Mouse (Mus musculus): ENCODE data around the gene Cep19. TPM values are rescaled to one million over a fixed set of nuclear protein-coding genes. Genes with fewer than 3 reads are reported as not detected.

Gene Cep19
- total and polyA plus RNA-seq, 3 experiments = 3.7 to 25.1 (median 12.4) TPM

DNA sequence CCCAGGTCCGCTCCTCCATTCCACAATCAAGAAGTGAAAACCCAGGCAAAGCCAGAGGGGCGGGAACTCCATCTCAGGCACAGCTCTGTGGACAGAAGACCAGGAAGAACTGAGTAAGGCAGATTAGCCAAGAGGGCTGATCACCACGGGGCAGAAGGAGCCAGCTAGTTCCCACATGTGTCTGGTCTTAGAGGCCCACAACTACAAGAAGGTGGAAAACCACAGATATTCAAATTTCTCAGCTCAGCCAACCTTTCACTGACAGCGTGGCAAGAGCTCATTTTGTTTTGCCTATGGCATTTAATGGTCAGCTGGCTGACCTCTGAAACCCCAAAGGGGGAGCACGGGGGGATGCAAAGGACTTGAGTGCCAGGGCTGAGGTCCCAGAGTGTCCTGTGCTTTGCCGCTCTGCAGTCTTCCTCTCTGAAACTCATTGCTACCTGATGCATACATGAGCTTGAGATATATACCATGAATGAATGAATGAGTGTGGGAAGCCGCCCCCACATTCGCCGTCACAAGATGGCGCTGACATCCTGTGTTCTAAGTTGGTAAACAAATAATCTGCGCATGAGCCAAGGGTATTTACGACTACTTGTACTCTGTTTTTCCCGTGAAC is 48.1 kb downstream of the Cep19 start:
- Histone ChIP-seq H3K4me3 (ENCODE audit: low read depth, low read length) (peak overlapping the region; percentile 54; the same call in 1 of the 2 replicates), H3K27me3 (ENCODE audit: insufficient read depth, low read length) (peaks cover 4% of the 10 kb centered on the region; the same call in 1 of the 2 replicates), H3K9me3 (replicated peaks) (peaks cover 38% of the 10 kb centered on the region), H3K36me3 (replicated peaks) (peaks cover 53% of the 10 kb centered on the region), H3K4me1 (ENCODE audit: insufficient read depth, low read depth, low read length) (peaks cover 7% of the 10 kb centered on the region)
- ATAC-seq (ENCODE audit: extremely low read depth, insufficient number of reproducible peaks, low FRiP score, poor library complexity, severe bottlenecking) = no peak
- no peak for TF ChIP-seq POLR2AphosphoS5 (IDR thresholded peaks at IDR 0.05; ENCODE audit: insufficient replicate concordance, low read depth, low read length)
- no peak for DNase-seq (ENCODE audit: low spot score)

DNA sequence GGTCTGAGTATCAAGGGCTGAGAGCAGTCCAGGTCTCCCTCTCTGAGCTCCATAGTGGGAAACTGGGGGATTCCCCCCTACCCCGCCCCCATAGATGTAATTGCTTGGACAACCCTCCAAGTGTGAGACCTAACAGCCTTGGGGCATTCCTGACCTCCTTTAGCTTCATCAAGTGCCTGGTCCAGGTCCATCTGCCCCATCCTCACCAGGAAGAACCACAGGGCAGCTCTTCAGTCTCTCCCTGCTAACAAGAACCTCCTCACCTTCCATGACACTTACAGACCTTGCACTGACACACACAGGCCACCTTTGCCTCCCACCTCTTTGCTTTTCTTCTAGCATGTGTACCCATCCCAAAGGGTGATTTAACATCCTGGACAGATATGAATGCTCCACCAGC is 54.4 kb downstream of the Cep19 start:
- H3K4me3 ChIP-seq (ENCODE audit: low read depth, low read length) = no peak overlapping the region
- DNase-seq (ENCODE audit: low spot score) = no peak
- H3K9me3 ChIP-seq (replicated peaks) = peaks cover 4% of the 10 kb centered on the region
- TF ChIP-seq POLR2AphosphoS5 (IDR thresholded peaks at IDR 0.05; ENCODE audit: insufficient replicate concordance, low read depth, low read length) = no peak
- TF ChIP-seq CTCF (IDR thresholded peaks at IDR 0.05; ENCODE audit: low read depth, low read length) = no peak
- TF ChIP-seq TAL1 (conservative IDR thresholded peaks at IDR 0.05; ENCODE audit: low read depth, low read length) = no peak
- TF ChIP-seq GATA2 (IDR thresholded peaks at IDR 0.05; ENCODE audit: borderline replicate concordance, low read depth, low read length) = no peak
- no peak for TF ChIP-seq GATA1 (IDR thresholded peaks at IDR 0.05; ENCODE audit: borderline replicate concordance, low read length)
- H3K27me3 ChIP-seq (ENCODE audit: insufficient read depth, low read length) = no peaks in the 10 kb centered on the region
- ATAC-seq (ENCODE audit: extremely low read depth, insufficient number of reproducible peaks, low FRiP score, poor library complexity, severe bottlenecking) = no peak
- H3K36me3 ChIP-seq (replicated peaks) = peaks cover 48% of the 10 kb centered on the region
- peaks cover 23% of the 10 kb centered on the region for H3K4me1 ChIP-seq (ENCODE audit: insufficient read depth, low read depth, low read length)

DNA sequence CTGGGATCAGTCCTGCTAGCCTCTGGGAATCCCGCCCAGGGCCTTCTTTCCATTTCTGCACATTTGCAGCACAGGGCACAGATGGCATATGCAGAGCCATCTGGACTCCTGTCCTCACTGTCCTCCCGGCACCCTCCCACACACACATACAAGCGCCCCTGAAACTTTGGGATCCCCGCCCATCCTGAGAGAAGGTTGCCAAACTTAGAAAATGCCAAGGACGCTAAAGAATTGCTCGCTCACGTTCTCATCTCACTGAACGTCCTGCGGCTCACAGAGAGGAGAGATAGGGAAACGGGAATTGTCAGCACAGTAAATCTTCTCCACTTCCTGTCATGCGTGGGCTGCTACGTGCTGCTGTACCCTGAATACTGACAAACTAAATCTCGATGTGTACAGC is 54.8 kb downstream of the Cep19 start:
- H3K27me3 ChIP-seq (ENCODE audit: insufficient read depth, low read length) = no peaks in the 10 kb centered on the region
- no peak for ATAC-seq (ENCODE audit: extremely low read depth, insufficient number of reproducible peaks, low FRiP score, poor library complexity, severe bottlenecking)
- peaks cover 53% of the 10 kb centered on the region for H3K36me3 ChIP-seq (replicated peaks)
- no peak for DNase-seq (ENCODE audit: low spot score)
- no peak for TF ChIP-seq CTCF (IDR thresholded peaks at IDR 0.05; ENCODE audit: low read depth, low read length)
- no peak for TF ChIP-seq TAL1 (conservative IDR thresholded peaks at IDR 0.05; ENCODE audit: low read depth, low read length)
- no peak for TF ChIP-seq POLR2AphosphoS5 (IDR thresholded peaks at IDR 0.05; ENCODE audit: insufficient replicate concordance, low read depth, low read length)
- no peak for TF ChIP-seq GATA1 (IDR thresholded peaks at IDR 0.05; ENCODE audit: borderline replicate concordance, low read length)
- no peak for TF ChIP-seq GATA2 (IDR thresholded peaks at IDR 0.05; ENCODE audit: borderline replicate concordance, low read depth, low read length)
- H3K9me3 ChIP-seq (replicated peaks) = peaks cover 4% of the 10 kb centered on the region
- H3K4me3 ChIP-seq (ENCODE audit: low read depth, low read length) = no peak overlapping the region
- H3K4me1 ChIP-seq (ENCODE audit: insufficient read depth, low read depth, low read length) = peaks cover 28% of the 10 kb centered on the region

DNA sequence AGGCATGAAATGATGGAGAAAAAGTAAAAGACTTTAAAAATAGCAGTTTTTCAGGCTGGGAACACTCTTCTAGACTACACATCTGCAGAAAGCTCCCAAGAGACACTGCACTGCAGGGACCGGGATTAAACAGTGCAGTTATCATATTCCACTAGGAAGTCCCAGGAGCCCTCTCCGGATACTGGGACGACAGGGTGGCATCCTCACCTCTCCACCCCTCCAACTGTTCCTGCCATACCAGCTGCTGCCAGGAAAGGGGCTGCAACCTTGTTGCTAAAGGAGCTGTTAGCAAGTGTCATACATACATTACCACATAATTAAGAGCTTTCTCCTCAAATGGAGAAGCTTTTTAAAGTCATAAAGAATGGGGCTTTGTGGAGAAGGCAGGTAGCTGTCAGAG is 57.1 kb downstream of the Cep19 start:
- no peak overlapping the region for H3K4me3 ChIP-seq (ENCODE audit: low read depth, low read length)
- peaks cover 70% of the 10 kb centered on the region for H3K36me3 ChIP-seq (replicated peaks)
- H3K4me1 ChIP-seq (ENCODE audit: insufficient read depth, low read depth, low read length) = peaks cover 44% of the 10 kb centered on the region
- no peak for ATAC-seq (ENCODE audit: extremely low read depth, insufficient number of reproducible peaks, low FRiP score, poor library complexity, severe bottlenecking)
- H3K27me3 ChIP-seq (ENCODE audit: insufficient read depth, low read length) = no peaks in the 10 kb centered on the region
- TF ChIP-seq CTCF (IDR thresholded peaks at IDR 0.05; ENCODE audit: low read depth, low read length) (no peak), TAL1 (conservative IDR thresholded peaks at IDR 0.05; ENCODE audit: low read depth, low read length) (no peak), POLR2AphosphoS5 (IDR thresholded peaks at IDR 0.05; ENCODE audit: insufficient replicate concordance, low read depth, low read length) (no peak), GATA1 (IDR thresholded peaks at IDR 0.05; ENCODE audit: borderline replicate concordance, low read length) (no peak), GATA2 (IDR thresholded peaks at IDR 0.05; ENCODE audit: borderline replicate concordance, low read depth, low read length) (no peak)
- H3K9me3 ChIP-seq (replicated peaks) = peaks cover 4% of the 10 kb centered on the region
- DNase-seq (ENCODE audit: low spot score) = no peak

DNA sequence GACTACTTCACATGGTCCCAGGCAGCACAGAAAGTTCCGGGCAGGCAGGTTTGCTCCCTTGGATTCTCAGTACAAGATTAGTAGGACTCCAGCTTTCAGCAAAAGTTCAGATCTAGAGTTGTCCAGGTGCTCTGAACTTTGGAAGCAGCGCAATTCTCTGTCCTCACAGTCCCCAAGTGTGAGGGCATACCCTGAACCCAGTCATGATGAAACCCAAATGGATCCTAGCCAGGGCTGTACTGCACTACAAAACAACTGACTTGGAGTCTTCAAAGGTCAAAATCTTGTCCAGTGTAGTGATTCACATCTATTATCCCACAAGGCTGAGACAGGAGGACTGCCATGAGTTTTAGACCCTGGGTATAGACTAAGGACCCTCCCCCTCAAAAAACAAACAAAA is 57.8 kb downstream of the Cep19 start:
- H3K9me3 ChIP-seq (replicated peaks) = peaks cover 4% of the 10 kb centered on the region
- no peak overlapping the region for H3K4me3 ChIP-seq (ENCODE audit: low read depth, low read length)
- TF ChIP-seq GATA2 (IDR thresholded peaks at IDR 0.05; ENCODE audit: borderline replicate concordance, low read depth, low read length) (no peak), POLR2AphosphoS5 (IDR thresholded peaks at IDR 0.05; ENCODE audit: insufficient replicate concordance, low read depth, low read length) (no peak), CTCF (IDR thresholded peaks at IDR 0.05; ENCODE audit: low read depth, low read length) (no peak), TAL1 (conservative IDR thresholded peaks at IDR 0.05; ENCODE audit: low read depth, low read length) (no peak), GATA1 (IDR thresholded peaks at IDR 0.05; ENCODE audit: borderline replicate concordance, low read length) (no peak)
- H3K27me3 ChIP-seq (ENCODE audit: insufficient read depth, low read length) = no peaks in the 10 kb centered on the region
- no peak for ATAC-seq (ENCODE audit: extremely low read depth, insufficient number of reproducible peaks, low FRiP score, poor library complexity, severe bottlenecking)
- peaks cover 49% of the 10 kb centered on the region for H3K4me1 ChIP-seq (ENCODE audit: insufficient read depth, low read depth, low read length)
- H3K36me3 ChIP-seq (replicated peaks) = peaks cover 76% of the 10 kb centered on the region
- no peak for DNase-seq (ENCODE audit: low spot score)

Other genes with a start within 250 kb of the Cep19 start
- gene Meltf, start 221.0 kb upstream of the Cep19 start, total RNA-seq (2014; fragmentation: Nextera tagmentation) = not detected in 2 replicates
- 0.05 and 0.12 TPM in 2 replicates for gene Meltf, start 221.0 kb upstream of the Cep19 start, total RNA-seq (2017)
- not detected in 2 replicates for gene Meltf, start 221.0 kb upstream of the Cep19 start, polyA plus RNA-seq (2012)
- not detected in 2 replicates for gene Pigz, start 165.9 kb upstream of the Cep19 start, total RNA-seq (2014; fragmentation: Nextera tagmentation)
- 0.12 and 0.16 TPM in 2 replicates for gene Pigz, start 165.9 kb upstream of the Cep19 start, total RNA-seq (2017)
- not detected in 2 replicates for gene Pigz, start 165.9 kb upstream of the Cep19 start, polyA plus RNA-seq (2012)
- 11.7 and 16.6 TPM in 2 replicates for gene 0610012G03Rik, start 151.3 kb upstream of the Cep19 start, total RNA-seq (2014; fragmentation: Nextera tagmentation)
- 25.2 and 44.0 TPM in 2 replicates for gene 0610012G03Rik, start 151.3 kb upstream of the Cep19 start, total RNA-seq (2017)
- 69.4 and 101 TPM in 2 replicates for gene 0610012G03Rik, start 151.3 kb upstream of the Cep19 start, polyA plus RNA-seq (2012)
- 33.9 and 38.7 TPM in 2 replicates for gene Ncbp2, start 151.3 kb upstream of the Cep19 start, total RNA-seq (2014; fragmentation: Nextera tagmentation)
- 52.5 and 64.4 TPM in 2 replicates for gene Ncbp2, start 151.3 kb upstream of the Cep19 start, total RNA-seq (2017)
- 102 and 110 TPM in 2 replicates for gene Ncbp2, start 151.3 kb upstream of the Cep19 start, polyA plus RNA-seq (2012)
- gene Senp5, start 96.5 kb upstream of the Cep19 start, total RNA-seq (2014; fragmentation: Nextera tagmentation) = 36.2 and 44.1 TPM in 2 replicates
- 17.5 and 25.3 TPM in 2 replicates for gene Senp5, start 96.5 kb upstream of the Cep19 start, total RNA-seq (2017)
- gene Senp5, start 96.5 kb upstream of the Cep19 start, polyA plus RNA-seq (2012) = 3.9 and 4.6 TPM in 2 replicates
- gene Pak2, start 20.5 kb upstream of the Cep19 start, total RNA-seq (2014; fragmentation: Nextera tagmentation) = 59.0 and 63.4 TPM in 2 replicates
- 38.5 and 45.6 TPM in 2 replicates for gene Pak2, start 20.5 kb upstream of the Cep19 start, total RNA-seq (2017)
- 37.6 and 44.5 TPM in 2 replicates for gene Pak2, start 20.5 kb upstream of the Cep19 start, polyA plus RNA-seq (2012)
- gene Pigx, start 60 bp upstream of the Cep19 start, total RNA-seq (2014; fragmentation: Nextera tagmentation) = 29.9 and 38.5 TPM in 2 replicates
- 35.6 and 38.9 TPM in 2 replicates for gene Pigx, start 60 bp upstream of the Cep19 start, total RNA-seq (2017)
- gene Pigx, start 60 bp upstream of the Cep19 start, polyA plus RNA-seq (2012) = 16.7 and 19.2 TPM in 2 replicates
- 88.7 and 94.5 TPM in 2 replicates for gene Nrros, start 65.8 kb downstream of the Cep19 start, total RNA-seq (2014; fragmentation: Nextera tagmentation)
- gene Nrros, start 65.8 kb downstream of the Cep19 start, total RNA-seq (2017) = 101 and 123 TPM in 2 replicates
- 104 and 127 TPM in 2 replicates for gene Nrros, start 65.8 kb downstream of the Cep19 start, polyA plus RNA-seq (2012)
- gene Bex6, start 80.0 kb downstream of the Cep19 start, total RNA-seq (2014; fragmentation: Nextera tagmentation) = not detected in 2 replicates
- not detected in 2 replicates for gene Bex6, start 80.0 kb downstream of the Cep19 start, total RNA-seq (2017)
- gene Bex6, start 80.0 kb downstream of the Cep19 start, polyA plus RNA-seq (2012) = not detected in 2 replicates
- gene Fbxo45, start 147.4 kb downstream of the Cep19 start, total RNA-seq (2014; fragmentation: Nextera tagmentation) = 15.7 and 18.8 TPM in 2 replicates
- 25.6 and 29.8 TPM in 2 replicates for gene Fbxo45, start 147.4 kb downstream of the Cep19 start, total RNA-seq (2017)
- gene Fbxo45, start 147.4 kb downstream of the Cep19 start, polyA plus RNA-seq (2012) = 5.9 and 6.1 TPM in 2 replicates
- 9.9 and 15.4 TPM in 2 replicates for gene Wdr53, start 147.4 kb downstream of the Cep19 start, total RNA-seq (2014; fragmentation: Nextera tagmentation)
- 24.9 and 26.3 TPM in 2 replicates for gene Wdr53, start 147.4 kb downstream of the Cep19 start, total RNA-seq (2017)
- gene Wdr53, start 147.4 kb downstream of the Cep19 start, polyA plus RNA-seq (2012) = 13.5 and 14.2 TPM in 2 replicates
- gene Smco1, start 171.7 kb downstream of the Cep19 start, total RNA-seq (2014; fragmentation: Nextera tagmentation) = not detected in 2 replicates
- gene Smco1, start 171.7 kb downstream of the Cep19 start, total RNA-seq (2017) = 0.23 TPM in 1 of 2 replicates, not detected in the other
- not detected in 2 replicates for gene Smco1, start 171.7 kb downstream of the Cep19 start, polyA plus RNA-seq (2012)
- 18.8 and 27.8 TPM in 2 replicates for gene Rnf168, start 177.7 kb downstream of the Cep19 start, total RNA-seq (2014; fragmentation: Nextera tagmentation)
- 48.3 and 55.3 TPM in 2 replicates for gene Rnf168, start 177.7 kb downstream of the Cep19 start, total RNA-seq (2017)
- gene Rnf168, start 177.7 kb downstream of the Cep19 start, polyA plus RNA-seq (2012) = 10.5 and 11.6 TPM in 2 replicates
- 86.3 and 126 TPM in 2 replicates for gene Ubxn7, start 232.5 kb downstream of the Cep19 start, total RNA-seq (2014; fragmentation: Nextera tagmentation)
- gene Ubxn7, start 232.5 kb downstream of the Cep19 start, total RNA-seq (2017) = 27.3 and 32.6 TPM in 2 replicates
- 3.9 and 5.0 TPM in 2 replicates for gene Ubxn7, start 232.5 kb downstream of the Cep19 start, polyA plus RNA-seq (2012)